Mouse (Mus musculus) C2C12 (cell line): Measurements from ENCODE around the gene Aox2. TPM values are rescaled to one million over a fixed set of nuclear protein-coding genes. Genes with fewer than 3 reads are reported as not detected.

Source experiments
- H3K27me3 ChIP-seq: one replicate; pipeline ENCODE4 v1.6.1; 2011; ENCODE audit not compliant: control insufficient read depth, insufficient read depth, insufficient read length
- H3K36me3 ChIP-seq: one replicate; pipeline ENCODE4 v1.6.1; 2011; ENCODE audit not compliant: control insufficient read depth, insufficient read depth
- H3K4me3 ChIP-seq: one replicate; pipeline ENCODE4 v1.5.1; 2011; ENCODE audit warnings: mild to moderate bottlenecking, control low read depth; ENCODE audit not compliant: poor library complexity, insufficient read depth, severe bottlenecking
- H3K79me2 ChIP-seq: one replicate; pipeline ENCODE4 v1.6.1; 2011; ENCODE audit not compliant: control insufficient read depth, insufficient read depth
- H3K79me3 ChIP-seq: one replicate; pipeline ENCODE4 v1.6.1; 2011; ENCODE audit warnings: low read depth, control low read depth
- H3ac ChIP-seq: one replicate; pipeline ENCODE3; 2011; ENCODE audit warnings: low read depth; ENCODE audit not compliant: control insufficient read depth, insufficient read length
- CEBPB ChIP-seq: IDR thresholded peaks from one replicate; pipeline ENCODE4 v1.6.1; 2011; ENCODE audit warnings: low read depth, mild to moderate bottlenecking, control low read depth, moderate library complexity
- CTCF ChIP-seq: IDR thresholded peaks from one replicate; pipeline ENCODE4 v1.5.1; 2011; ENCODE audit not compliant: control insufficient read depth, insufficient read depth, insufficient read length
- FOSL1 ChIP-seq: IDR thresholded peaks from one replicate; pipeline ENCODE4 v1.8.0; 2011; ENCODE audit warnings: mild to moderate bottlenecking, low read length; ENCODE audit not compliant: poor library complexity, insufficient read depth, severe bottlenecking
- MAX ChIP-seq: IDR thresholded peaks from one replicate; pipeline ENCODE4 v1.6.1; 2011; ENCODE audit warnings: mild to moderate bottlenecking, control low read depth
- MYOD1 ChIP-seq: IDR thresholded peaks from one replicate; pipeline ENCODE4 v1.6.1; 2011; ENCODE audit warnings: low read depth; ENCODE audit not compliant: control insufficient read depth, insufficient read length
- MYOG ChIP-seq: IDR thresholded peaks from one replicate; pipeline ENCODE4 v1.6.1; 2011; ENCODE audit not compliant: control insufficient read depth, insufficient read length; ENCODE audit errors: extremely low read depth
- USF1 ChIP-seq: IDR thresholded peaks from one replicate; pipeline ENCODE4 v1.6.1; 2011; ENCODE audit warnings: low read depth, mild to moderate bottlenecking, control low read depth, moderate library complexity
- polyA plus RNA-seq: library from polyadenylated mRNA; unstranded; fragments of >200 nt; fragmentation: generic; extraction: Trizol; gene quantifications from one replicate; pipeline ENCODE4 v1.2.1, GENCODE M21; 2012; ENCODE audit warnings: missing spikeins

Aox2 gene
- polyA plus RNA-seq, 1 experiment, result not detected

DNA sequence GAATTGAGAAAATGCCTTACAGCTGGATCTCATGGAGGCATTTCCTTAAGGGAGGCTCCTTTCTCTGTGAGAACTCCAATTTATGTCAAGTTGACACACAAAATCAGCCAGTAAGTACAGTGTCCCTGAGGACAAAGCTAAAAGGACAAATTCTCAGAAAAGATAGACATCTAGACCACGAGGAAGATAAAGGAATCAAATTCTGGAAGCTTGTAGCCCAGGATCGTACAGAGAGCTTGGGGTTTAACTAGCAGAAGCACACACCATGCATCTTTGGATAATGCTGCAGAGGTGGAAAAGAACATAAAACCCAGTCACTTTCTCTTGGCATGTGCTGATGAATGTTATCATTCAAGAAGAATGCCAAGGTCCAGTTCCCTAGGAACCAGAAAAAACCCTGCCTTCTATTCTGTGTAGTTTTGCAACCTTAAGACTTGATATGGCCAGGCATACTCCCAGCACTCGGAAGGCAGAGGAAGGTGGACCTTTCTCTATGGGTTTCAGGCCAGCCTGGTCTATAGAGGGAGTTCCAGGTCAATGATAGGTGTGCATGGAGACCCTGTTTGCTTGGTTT lies 97.5 kb downstream of the Aox2 start:
- H3K79me3 ChIP-seq, result no peaks in the 10 kb centered on the region
- no peaks in the 10 kb centered on the region for H3K27me3 ChIP-seq
- TF ChIP-seq MYOD1 (no peak), FOSL1 (no peak), CEBPB (no peak), MAX (no peak), CTCF (no peak), USF1 (no peak), MYOG (no peak)
- no peak overlapping the region for H3ac ChIP-seq
- H3K79me2 ChIP-seq, result no peaks in the 10 kb centered on the region
- H3K36me3 ChIP-seq, result no peaks in the 10 kb centered on the region
- no peak overlapping the region for H3K4me3 ChIP-seq

DNA sequence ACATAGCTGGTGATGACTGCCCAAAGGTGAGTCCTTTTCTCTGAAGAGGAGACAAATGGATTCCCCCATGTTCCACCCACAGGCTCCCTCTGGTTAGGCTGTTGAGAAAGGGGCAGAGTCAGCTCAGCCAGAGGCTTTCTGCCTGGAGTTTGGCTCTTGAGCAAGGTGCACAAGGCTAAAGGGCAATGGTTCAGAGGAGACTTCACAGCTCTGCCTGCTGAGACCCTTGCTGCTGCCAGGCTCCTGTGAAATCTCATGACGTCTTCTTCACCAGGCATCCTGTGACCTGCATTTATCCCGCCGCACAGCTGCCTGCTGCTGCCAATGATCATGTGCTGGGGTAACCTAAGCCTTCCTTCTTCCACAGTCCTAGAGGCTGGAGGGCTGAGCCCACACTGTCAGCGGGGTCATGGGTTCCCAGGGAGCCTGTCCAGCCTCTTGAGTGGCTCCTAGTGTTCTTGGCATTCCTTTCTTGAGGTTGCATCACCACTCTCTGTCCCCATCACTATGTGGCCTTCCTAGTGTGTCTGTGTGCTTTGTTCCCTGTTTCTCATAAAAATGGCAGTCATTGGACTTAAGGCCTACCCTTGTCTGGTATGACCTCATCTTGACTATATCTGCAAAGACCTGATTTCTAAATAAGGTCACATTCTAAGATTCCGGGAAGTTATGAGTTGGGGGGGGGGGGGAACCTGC lies 104.6 kb downstream of the Aox2 start:
- H3K79me3 ChIP-seq, result no peaks in the 10 kb centered on the region
- no peaks in the 10 kb centered on the region for H3K27me3 ChIP-seq
- TF ChIP-seq CEBPB (no peak), MYOG (no peak), USF1 (no peak), FOSL1 (no peak), CTCF (no peak), MAX (no peak), MYOD1 (no peak)
- no peak overlapping the region for H3ac ChIP-seq
- H3K4me3 ChIP-seq, result no peak overlapping the region
- H3K36me3 ChIP-seq, result no peaks in the 10 kb centered on the region
- H3K79me2 ChIP-seq, result no peaks in the 10 kb centered on the region

DNA sequence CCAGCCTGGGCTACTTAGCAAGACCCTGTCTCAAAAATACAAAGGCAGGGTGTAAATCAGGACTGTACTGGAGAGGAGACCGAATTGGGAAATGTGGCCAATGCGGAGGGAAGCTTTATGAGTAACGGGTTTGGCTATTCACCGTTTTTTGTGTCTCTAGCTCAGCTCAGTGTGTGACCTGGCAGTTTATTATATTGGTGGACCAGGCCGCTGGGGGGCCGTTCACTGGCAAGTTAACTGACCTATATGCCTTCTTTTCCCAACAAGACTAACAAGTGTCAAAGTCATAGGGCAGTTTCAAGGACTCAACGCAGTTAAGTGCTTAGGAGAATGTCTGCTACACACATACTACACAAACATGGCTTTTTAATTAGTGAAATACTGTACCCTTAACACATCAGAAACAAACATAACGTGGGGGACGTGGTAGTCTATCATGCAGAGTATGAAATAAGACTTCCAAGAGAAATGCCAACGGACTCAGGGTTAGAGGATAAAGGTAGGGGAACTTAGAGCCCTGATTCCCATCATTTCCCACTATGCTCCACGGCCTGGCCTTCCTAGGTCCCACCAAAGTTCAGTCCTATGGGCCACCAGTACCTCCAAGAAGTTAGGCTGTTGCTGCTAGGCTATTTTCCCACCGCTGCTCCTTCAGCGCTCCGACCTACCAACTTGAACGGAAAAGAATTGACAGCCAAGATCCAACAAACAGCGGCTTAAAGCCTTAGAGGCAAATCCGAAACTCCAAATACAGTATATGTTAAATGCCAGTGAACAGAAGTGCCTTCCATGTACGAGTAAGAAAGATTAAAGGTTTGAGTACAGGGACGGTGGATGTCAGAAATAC lies 113.5 kb downstream of the Aox2 start:
- TF ChIP-seq MYOG (no peak), FOSL1 (no peak), CEBPB (no peak), MYOD1 (no peak), MAX (no peak), USF1 (no peak), CTCF (no peak)
- Histone ChIP-seq H3K36me3 (peaks cover 27% of the 10 kb centered on the region), H3K79me3 (peaks cover 47% of the 10 kb centered on the region), H3ac (peak overlapping the region; percentile 96), H3K27me3 (no peaks in the 10 kb centered on the region), H3K4me3 (peak overlapping the region; percentile 87), H3K79me2 (peaks cover 58% of the 10 kb centered on the region)

GRCm38 (mm10) chr1:58392268-58392651 lies 114.1 kb downstream of the Aox2 start:
- H3K36me3 ChIP-seq, result peaks cover 33% of the 10 kb centered on the region
- H3K79me2 ChIP-seq, result peaks cover 65% of the 10 kb centered on the region
- H3K4me3 ChIP-seq, result peak overlapping the region; percentile 87
- H3ac ChIP-seq, result peak overlapping the region; percentile 96
- no peak for TF ChIP-seq USF1
- no peak for TF ChIP-seq MYOD1
- no peak for TF ChIP-seq MYOG
- TF ChIP-seq CEBPB, result no peak
- TF ChIP-seq FOSL1, result no peak
- TF ChIP-seq CTCF, result no peak
- no peak for TF ChIP-seq MAX
- H3K79me3 ChIP-seq, result peaks cover 52% of the 10 kb centered on the region
- H3K27me3 ChIP-seq, result no peaks in the 10 kb centered on the region

DNA sequence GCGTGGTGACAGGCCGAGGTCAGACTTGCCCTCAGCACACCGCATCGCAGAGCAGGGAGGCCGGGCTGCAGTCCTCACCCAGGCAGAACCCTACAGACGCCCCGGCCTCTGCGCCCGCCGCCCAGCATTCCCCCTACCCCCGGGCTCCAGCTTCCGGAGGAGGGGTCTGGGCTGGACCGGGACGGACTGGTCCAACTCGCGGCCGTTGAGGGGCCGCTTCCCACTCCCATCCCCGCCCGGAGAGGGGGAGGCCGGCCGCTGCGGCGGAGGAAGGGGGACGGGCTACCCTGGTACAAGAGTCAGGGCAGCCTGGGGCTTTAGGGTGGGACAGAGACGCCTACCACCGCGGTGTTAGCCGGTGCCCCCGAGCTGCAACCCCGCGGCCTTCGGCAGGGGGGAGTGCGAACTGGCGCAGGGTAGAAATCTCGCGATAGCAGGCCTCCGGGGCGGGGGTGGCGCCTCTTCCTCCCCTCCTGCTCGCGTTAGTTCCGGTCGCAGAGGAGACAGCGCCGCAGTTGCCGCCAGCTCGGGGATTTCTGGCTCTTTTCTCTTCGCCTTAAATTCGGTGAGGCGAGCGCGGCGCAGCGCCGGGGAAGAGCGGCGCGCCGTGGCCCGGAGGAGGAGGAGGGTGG lies 114.6 kb downstream of the Aox2 start, which contains the start of gene Bzw1:
Gene Bzw1 (plus strand): TSS at position 247 of the 632 bp plus-strand sequence.
- Histone ChIP-seq H3K79me2 (peaks cover 70% of the 10 kb centered on the region), H3K4me3 (peak within 1 kb of the TSS; percentile 87), H3K27me3 (no peaks in the 10 kb centered on the region), H3ac (peak within 1 kb of the TSS; percentile 96), H3K79me3 (peaks cover 57% of the 10 kb centered on the region), H3K36me3 (peaks cover 38% of the 10 kb centered on the region)
- no peak for TF ChIP-seq FOSL1
